Mouse (Mus musculus): Measurements from ENCODE around the gene Dok1. TPM values are rescaled to one million over a fixed set of nuclear protein-coding genes. Genes with fewer than 3 reads are reported as not detected.

The Dok1 gene
- polyA plus RNA-seq, 1 experiment from 2014 or later, result 13.7 TPM

- TF ChIP-seq CTCF (IDR thresholded peaks at IDR 0.05; ENCODE audit: low read depth), result peak; percentile 99
- peak; percentile 98 for DNase-seq (ENCODE audit: low spot score)
- Histone ChIP-seq H3K4me1 (replicated peaks; ENCODE audit: insufficient read depth, low read length) (peaks cover 7% of the 10 kb centered on the region; the same call in 1 of the 2 replicates), H3K9me3 (replicated peaks; ENCODE audit: low read length) (no peaks in the 10 kb centered on the region), H3K9ac (ENCODE audit: low read depth, low read length) (no peak overlapping the region), H3K4me3 (replicated peaks; ENCODE audit: low read depth, low read length) (no peak overlapping the region), H3K4me2 (ENCODE audit: low read length) (peak overlapping the region; percentile 13; the same call in 1 of the 2 replicates), H3K27ac (peak overlapping the region; percentile 60), H3K36me3 (ENCODE audit: insufficient read depth, low read length) (no peaks in the 10 kb centered on the region), H3K27me3 (ENCODE audit: insufficient read depth, low read length) (no peaks in the 10 kb centered on the region)
- ATAC-seq (replicated peaks; ENCODE audit: low FRiP score, low read depth), result peak; percentile 94
- WGBS, result 5% methylated on average over 11 of the region's 11 CpGs
Measured at GRCm38 (mm10) chr6:82996740-82997315, 36.4 kb downstream of the Dok1 start.

GRCm38 (mm10) chr6:82994372-82994771 lies 38.9 kb downstream of the Dok1 start:
- Histone ChIP-seq H3K27me3 (ENCODE audit: insufficient read depth, low read length) (no peaks in the 10 kb centered on the region), H3K4me3 (replicated peaks; ENCODE audit: low read depth, low read length) (no peak overlapping the region), H3K27ac (no peak overlapping the region), H3K4me2 (ENCODE audit: low read length) (no peak overlapping the region), H3K4me1 (replicated peaks; ENCODE audit: insufficient read depth, low read length) (peaks cover 7% of the 10 kb centered on the region; the same call in 1 of the 2 replicates), H3K9ac (ENCODE audit: low read depth, low read length) (no peak overlapping the region), H3K36me3 (ENCODE audit: insufficient read depth, low read length) (no peaks in the 10 kb centered on the region), H3K9me3 (replicated peaks; ENCODE audit: low read length) (no peaks in the 10 kb centered on the region)
- ATAC-seq (replicated peaks; ENCODE audit: low FRiP score, low read depth) (no peak), DNase-seq (ENCODE audit: low spot score) (no peak)
- whole genome bisulfite sequencing, result 76% methylated on average over 7 of the region's 7 CpGs
- TF ChIP-seq CTCF (IDR thresholded peaks at IDR 0.05; ENCODE audit: low read depth), result no peak

- Histone ChIP-seq H3K9me3 (replicated peaks; ENCODE audit: low read length) (no peaks in the 10 kb centered on the region), H3K4me3 (replicated peaks; ENCODE audit: low read depth, low read length) (no peak overlapping the region), H3K27me3 (ENCODE audit: insufficient read depth, low read length) (no peaks in the 10 kb centered on the region), H3K9ac (ENCODE audit: low read depth, low read length) (no peak overlapping the region), H3K4me1 (replicated peaks; ENCODE audit: insufficient read depth, low read length) (peaks cover 7% of the 10 kb centered on the region; the same call in 1 of the 2 replicates), H3K27ac (no peak overlapping the region), H3K36me3 (ENCODE audit: insufficient read depth, low read length) (no peaks in the 10 kb centered on the region), H3K4me2 (ENCODE audit: low read length) (no peak overlapping the region)
- WGBS, result 43% methylated on average over 1 of the region's 1 CpGs
- ATAC-seq (replicated peaks; ENCODE audit: low FRiP score, low read depth) (no peak), DNase-seq (ENCODE audit: low spot score) (no peak)
- TF ChIP-seq CTCF (IDR thresholded peaks at IDR 0.05; ENCODE audit: low read depth), result no peak
Measured at GRCm38 (mm10) chr6:82993696-82994095, 39.6 kb downstream of the Dok1 start.

GRCm38 (mm10) chr6:82987411-82987971 lies 45.8 kb downstream of the Dok1 start:
- DNase-seq (ENCODE audit: low spot score) (peak; percentile 79), ATAC-seq (replicated peaks; ENCODE audit: low FRiP score, low read depth) (no peak; the same call in 1 of the 2 replicates)
- Histone ChIP-seq H3K9ac (ENCODE audit: low read depth, low read length) (no peak overlapping the region), H3K9me3 (replicated peaks; ENCODE audit: low read length) (no peaks in the 10 kb centered on the region), H3K27ac (no peak overlapping the region), H3K36me3 (ENCODE audit: insufficient read depth, low read length) (no peaks in the 10 kb centered on the region), H3K4me1 (replicated peaks; ENCODE audit: insufficient read depth, low read length) (0 out of 2 replicates have a peak, but pooled peaks cover 6% of the 10 kb centered on the region), H3K27me3 (ENCODE audit: insufficient read depth, low read length) (no peaks in the 10 kb centered on the region), H3K4me3 (replicated peaks; ENCODE audit: low read depth, low read length) (no peak overlapping the region), H3K4me2 (ENCODE audit: low read length) (no peak overlapping the region)
- TF ChIP-seq CTCF (IDR thresholded peaks at IDR 0.05; ENCODE audit: low read depth), result no peak
- WGBS, result 10% methylated on average over 9 of the region's 9 CpGs

Small RNA genes lying within 50 kb of the gene (microRNA-seq; reads per million reads assigned to microRNA genes)
- gene Mir7040, result not detected

Other genes starting within 250 kb of the Dok1 start
- gene Sema4f, start 93.7 kb downstream of the Dok1 start, polyA plus RNA-seq (2015; fragmentation: Nextera tagmentation; extraction: Ambion mirVana), result 0.41 and 0.50 TPM in 2 replicates
- gene M1ap, start 86.6 kb downstream of the Dok1 start, polyA plus RNA-seq (2015; fragmentation: Nextera tagmentation; extraction: Ambion mirVana), result 0.32 and 0.34 TPM in 2 replicates
- gene Loxl3, start 702 bp upstream of the Dok1 start, polyA plus RNA-seq (2015; fragmentation: Nextera tagmentation; extraction: Ambion mirVana), result 13.4 and 16.1 TPM in 2 replicates
- gene Aup1, start 21.1 kb upstream of the Dok1 start, polyA plus RNA-seq (2015; fragmentation: Nextera tagmentation; extraction: Ambion mirVana), result 194 and 210 TPM in 2 replicates
- gene Htra2, start 21.8 kb upstream of the Dok1 start, polyA plus RNA-seq (2015; fragmentation: Nextera tagmentation; extraction: Ambion mirVana), result 68.5 and 70.4 TPM in 2 replicates
- 5.8 and 7.0 TPM in 2 replicates for gene Dqx1, start 24.4 kb upstream of the Dok1 start, polyA plus RNA-seq (2015; fragmentation: Nextera tagmentation; extraction: Ambion mirVana)
- 0.12 TPM in 1 of 2 replicates, not detected in the other for gene Tlx2, start 36.8 kb upstream of the Dok1 start, polyA plus RNA-seq (2015; fragmentation: Nextera tagmentation; extraction: Ambion mirVana)
- 28.0 and 29.7 TPM in 2 replicates for gene Pcgf1, start 44.4 kb upstream of the Dok1 start, polyA plus RNA-seq (2015; fragmentation: Nextera tagmentation; extraction: Ambion mirVana)
- 3.1 and 4.8 TPM in 2 replicates for gene Lbx2, start 52.9 kb upstream of the Dok1 start, polyA plus RNA-seq (2015; fragmentation: Nextera tagmentation; extraction: Ambion mirVana)
- 2.0 and 2.7 TPM in 2 replicates for gene Ccdc142, start 68.1 kb upstream of the Dok1 start, polyA plus RNA-seq (2015; fragmentation: Nextera tagmentation; extraction: Ambion mirVana)
- 2.7 and 2.9 TPM in 2 replicates for gene Gm42688, start 68.1 kb upstream of the Dok1 start, polyA plus RNA-seq (2015; fragmentation: Nextera tagmentation; extraction: Ambion mirVana)
- 165 and 166 TPM in 2 replicates for gene Mrpl53, start 75.6 kb upstream of the Dok1 start, polyA plus RNA-seq (2015; fragmentation: Nextera tagmentation; extraction: Ambion mirVana)
- 33.9 and 37.6 TPM in 2 replicates for gene Mogs, start 82.0 kb upstream of the Dok1 start, polyA plus RNA-seq (2015; fragmentation: Nextera tagmentation; extraction: Ambion mirVana)
- gene Wbp1, start 88.1 kb upstream of the Dok1 start, polyA plus RNA-seq (2015; fragmentation: Nextera tagmentation; extraction: Ambion mirVana), result 108 and 115 TPM in 2 replicates
- 14.5 and 16.2 TPM in 2 replicates for gene Ino80b, start 92.0 kb upstream of the Dok1 start, polyA plus RNA-seq (2015; fragmentation: Nextera tagmentation; extraction: Ambion mirVana)
- 38.5 and 40.3 TPM in 2 replicates for gene Rtkn, start 102.0 kb upstream of the Dok1 start, polyA plus RNA-seq (2015; fragmentation: Nextera tagmentation; extraction: Ambion mirVana)
- 3.5 and 4.2 TPM in 2 replicates for gene Wdr54, start 122.9 kb upstream of the Dok1 start, polyA plus RNA-seq (2015; fragmentation: Nextera tagmentation; extraction: Ambion mirVana)
- gene 1700003E16Rik, start 122.9 kb upstream of the Dok1 start, polyA plus RNA-seq (2015; fragmentation: Nextera tagmentation; extraction: Ambion mirVana), result 1.3 and 1.6 TPM in 2 replicates
- 62.2 and 68.2 TPM in 2 replicates for gene Dctn1, start 132.4 kb upstream of the Dok1 start, polyA plus RNA-seq (2015; fragmentation: Nextera tagmentation; extraction: Ambion mirVana)
- gene Slc4a5, start 186.4 kb upstream of the Dok1 start, polyA plus RNA-seq (2015; fragmentation: Nextera tagmentation; extraction: Ambion mirVana), result 0.69 and 0.86 TPM in 2 replicates

Data from kidney, postnatal 0 days (tissue).